Mouse (Mus musculus) left cerebral cortex, postnatal 36 days (tissue): ENCODE results near the gene Adam30. TPM values are rescaled to one million over a fixed set of nuclear protein-coding genes. Genes with fewer than 3 reads are reported as not detected.
"Not testable (repeated sequence)": the region's sequence is repeated elsewhere in the genome, so short reads cannot be mapped to it uniquely, and the experiment has no call there.

Source experiments
- DNase-seq, 2 experiments: peaks; one replicate each; pipeline ENCODE4 v3.0.0; 2021 to 2022; ENCODE audit warnings: low spot score in 2 of 2, mixed read lengths in 1 of 2
- intact Hi-C: fragments of 180-260 bp; cut with DNase I; formaldehyde crosslinking; loops from one replicate; pipeline ENCODE4 v1.15.1; 2025
- total RNA-seq, 2 experiments: library from RNA; stranded (reverse); gene quantifications; 2 replicates each; pipeline ENCODE4 v1.2.3; 2021

The Adam30 gene
- not detected for total RNA-seq

GRCm38 (mm10) chr3:98160330-98160729 is at the start of gene Adam30:
Gene Adam30 (plus strand): TSS chr3:98160630.
- intact Hi-C loops: no loop called here
- no peak for DNase-seq

GRCm38 (mm10) chr3:98118252-98118651 is 42.2 kb upstream of the Adam30 start:
- DNase-seq: no peak
- intact Hi-C loops: loop anchor here (10.0 kb wide), 1 partner anchor 183 kb away; no protein-coding TSS in a partner anchor

GRCm38 (mm10) chr3:98119338-98119737 is 41.1 kb upstream of the Adam30 start:
- intact Hi-C loops: loop anchor here (10.0 kb wide), 1 partner anchor 185 kb away; no protein-coding TSS in a partner anchor
- DNase-seq: no peak

- DNase-seq: no peak
- intact Hi-C loops: no loop called here
Measured at GRCm38 (mm10) chr3:98120884-98121283, 39.5 kb upstream of the Adam30 start.

GRCm38 (mm10) chr3:98127775-98128174 is 32.7 kb upstream of the Adam30 start:
- DNase-seq: no peak
- intact Hi-C loops: no loop called here

- DNase-seq: no peak
- intact Hi-C loops: no loop called here
Measured at GRCm38 (mm10) chr3:98128716-98129115, 31.7 kb upstream of the Adam30 start.

GRCm38 (mm10) chr3:98132140-98132539 is 28.3 kb upstream of the Adam30 start:
- DNase-seq, intact Hi-C loops: not testable (repeated sequence)

- no peak for DNase-seq
- intact Hi-C loops: no loop called here
Measured at GRCm38 (mm10) chr3:98132636-98133035, 27.8 kb upstream of the Adam30 start.

GRCm38 (mm10) chr3:98141456-98141855 is 19.0 kb upstream of the Adam30 start:
- intact Hi-C loops: no loop called here
- DNase-seq: no peak

GRCm38 (mm10) chr3:98142862-98143261 is 17.6 kb upstream of the Adam30 start:
- intact Hi-C loops: no loop called here
- no peak for DNase-seq

- intact Hi-C loops: no loop called here
- no peak for DNase-seq
Measured at GRCm38 (mm10) chr3:98145204-98145603, 15.2 kb upstream of the Adam30 start.

- intact Hi-C loops: no loop called here
- no peak for DNase-seq
Measured at GRCm38 (mm10) chr3:98146471-98147410, 13.7 kb upstream of the Adam30 start.

GRCm38 (mm10) chr3:98147706-98148105 is 12.7 kb upstream of the Adam30 start:
- intact Hi-C loops: no loop called here
- DNase-seq: no peak

GRCm38 (mm10) chr3:98149881-98150280 is 10.5 kb upstream of the Adam30 start:
- DNase-seq: no peak
- intact Hi-C loops: no loop called here

- intact Hi-C loops: no loop called here
- no peak for DNase-seq
Measured at GRCm38 (mm10) chr3:98151016-98151415, 9.4 kb upstream of the Adam30 start.

- no peak for DNase-seq
- intact Hi-C loops: no loop called here
Measured at GRCm38 (mm10) chr3:98153460-98153859, 7.0 kb upstream of the Adam30 start.

- intact Hi-C loops: no loop called here
- no peak for DNase-seq
Measured at GRCm38 (mm10) chr3:98156158-98156557, 4.3 kb upstream of the Adam30 start.

- intact Hi-C loops: no loop called here
- no peak for DNase-seq
Measured at GRCm38 (mm10) chr3:98157073-98157472, 3.4 kb upstream of the Adam30 start.

- intact Hi-C loops: no loop called here
Measured at GRCm38 (mm10) chr3:98157585-98157984, 2.8 kb upstream of the Adam30 start.

GRCm38 (mm10) chr3:98158646-98159045 is 1.8 kb upstream of the Adam30 start:
- intact Hi-C loops: no loop called here
- DNase-seq: no peak

More at GRCm38 (mm10) chr3:98157585-98157984, 2.8 kb upstream of the Adam30 start:
- DNase-seq: no peak

- no peak for DNase-seq
- intact Hi-C loops: no loop called here
Measured at GRCm38 (mm10) chr3:98159289-98159688, 1.1 kb upstream of the Adam30 start.
